Mouse (Mus musculus) left cerebral cortex, adult 11 months (tissue): ENCODE measurements around the gene Msrb3.
A peak's percentile ranks its signal among the peaks of the same experiment; 100 is the strongest.

Source experiments
- DNase-seq: peaks from one replicate; pipeline ENCODE4 v3.0.0; 2022; ENCODE audit warnings: low spot score

The Msrb3 gene

GRCm38 (mm10) chr10:120898785-120899762 is at the start of gene Msrb3:
Gene Msrb3, minus strand, starts transcription at chr10:120899101.
- DNase-seq, result no peak

- DNase-seq, result no peak
These were observed 49.6 kb upstream of the Msrb3 start for GRCm38 (mm10) chr10:120948461-120948860.

- no peak for DNase-seq
These were observed 48.9 kb upstream of the Msrb3 start for GRCm38 (mm10) chr10:120947842-120948241.

- no peak for DNase-seq
These were observed 47.9 kb upstream of the Msrb3 start for GRCm38 (mm10) chr10:120946847-120947246.

GRCm38 (mm10) chr10:120938904-120939208 is 40.0 kb upstream of the Msrb3 start:
- DNase-seq, result no peak

- DNase-seq, result peak; percentile 25
These were observed 39.4 kb upstream of the Msrb3 start for GRCm38 (mm10) chr10:120938077-120938903.

GRCm38 (mm10) chr10:120929536-120929935 is 30.6 kb upstream of the Msrb3 start:
- no peak for DNase-seq

GRCm38 (mm10) chr10:120928183-120928582 is 29.3 kb upstream of the Msrb3 start:
- no peak for DNase-seq

GRCm38 (mm10) chr10:120926156-120926555 is 27.3 kb upstream of the Msrb3 start:
- DNase-seq, result no peak

- no peak for DNase-seq
These were observed 22.6 kb upstream of the Msrb3 start for GRCm38 (mm10) chr10:120921501-120921900.

GRCm38 (mm10) chr10:120920604-120921003 is 21.7 kb upstream of the Msrb3 start:
- no peak for DNase-seq

- DNase-seq, result no peak
These were observed 17.3 kb upstream of the Msrb3 start for GRCm38 (mm10) chr10:120916250-120916649.

GRCm38 (mm10) chr10:120914948-120915631 is 16.2 kb upstream of the Msrb3 start:
- DNase-seq, result no peak

GRCm38 (mm10) chr10:120914286-120914685 is 15.4 kb upstream of the Msrb3 start:
- no peak for DNase-seq

GRCm38 (mm10) chr10:120913796-120914195 is 14.9 kb upstream of the Msrb3 start:
- no peak for DNase-seq

GRCm38 (mm10) chr10:120911971-120912370 is 13.1 kb upstream of the Msrb3 start:
- no peak for DNase-seq

- DNase-seq, result no peak
These were observed 10.1 kb upstream of the Msrb3 start for GRCm38 (mm10) chr10:120908776-120909574.

GRCm38 (mm10) chr10:120904676-120905075 is 5.8 kb upstream of the Msrb3 start:
- no peak for DNase-seq

- no peak for DNase-seq
These were observed 5.1 kb upstream of the Msrb3 start for GRCm38 (mm10) chr10:120903843-120904468.

GRCm38 (mm10) chr10:120901746-120902145 is 2.8 kb upstream of the Msrb3 start:
- no peak for DNase-seq

GRCm38 (mm10) chr10:120900096-120900495 is 1.2 kb upstream of the Msrb3 start:
- DNase-seq, result no peak
